Mouse (Mus musculus): ENCODE measurements around the gene Tcp11l2. TPM values are rescaled to one million over a fixed set of nuclear protein-coding genes. Genes with fewer than 3 reads are reported as not detected.

Gene Tcp11l2
- polyA plus RNA-seq, 1 experiment from 2014 or later: 23.2 TPM

GRCm38 (mm10) chr10:84542802-84543658 is 33.4 kb upstream of the Tcp11l2 start:
- Histone ChIP-seq H3K36me3 (no peaks in the 10 kb centered on the region), H3K4me2 (replicated peaks) (no peak overlapping the region), H3K9ac (no peak overlapping the region), H3K4me3 (no peak overlapping the region), H3K27ac (no peak overlapping the region), H3K4me1 (no peaks in the 10 kb centered on the region), H3K9me3 (no peaks in the 10 kb centered on the region), H3K27me3 (replicated peaks) (no peaks in the 10 kb centered on the region)
- no peak for ATAC-seq (ENCODE audit: low FRiP score, low read depth)
- 86% methylated on average over 11 of the region's 11 CpGs for WGBS

GRCm38 (mm10) chr10:84544841-84545610 is 31.4 kb upstream of the Tcp11l2 start:
- Histone ChIP-seq H3K36me3 (no peaks in the 10 kb centered on the region), H3K4me2 (replicated peaks) (no peak overlapping the region), H3K4me1 (no peaks in the 10 kb centered on the region), H3K9me3 (no peaks in the 10 kb centered on the region), H3K27me3 (replicated peaks) (no peaks in the 10 kb centered on the region), H3K9ac (no peak overlapping the region), H3K4me3 (no peak overlapping the region), H3K27ac (no peak overlapping the region)
- ATAC-seq (ENCODE audit: low FRiP score, low read depth): no peak
- 76% methylated on average over 7 of the region's 7 CpGs for WGBS

GRCm38 (mm10) chr10:84549146-84549919 is 27.1 kb upstream of the Tcp11l2 start:
- H3K4me2 ChIP-seq (replicated peaks): no peak overlapping the region
- ATAC-seq (ENCODE audit: low FRiP score, low read depth): no peak
- 0 out of 2 replicates have a peak, but pooled peaks cover 8% of the 10 kb centered on the region for H3K9me3 ChIP-seq
- no peaks in the 10 kb centered on the region for H3K36me3 ChIP-seq
- no peak overlapping the region for H3K4me3 ChIP-seq
- no peaks in the 10 kb centered on the region for H3K4me1 ChIP-seq
- H3K27me3 ChIP-seq (replicated peaks): no peaks in the 10 kb centered on the region
- no peak overlapping the region for H3K9ac ChIP-seq
- no peak overlapping the region for H3K27ac ChIP-seq
- 84% methylated on average over 17 of the region's 17 CpGs for WGBS

- Histone ChIP-seq H3K9me3 (0 out of 2 replicates have a peak, but pooled peaks cover 8% of the 10 kb centered on the region), H3K9ac (no peak overlapping the region), H3K4me2 (replicated peaks) (no peak overlapping the region), H3K27me3 (replicated peaks) (no peaks in the 10 kb centered on the region), H3K36me3 (no peaks in the 10 kb centered on the region), H3K4me1 (no peaks in the 10 kb centered on the region), H3K4me3 (no peak overlapping the region), H3K27ac (no peak overlapping the region)
- no peak for ATAC-seq (ENCODE audit: low FRiP score, low read depth)
- 89% methylated on average over 10 of the region's 10 CpGs for WGBS
These were observed 26.5 kb upstream of the Tcp11l2 start for GRCm38 (mm10) chr10:84549920-84550293.

GRCm38 (mm10) chr10:84551846-84552245 is 24.6 kb upstream of the Tcp11l2 start:
- H3K27me3 ChIP-seq (replicated peaks): no peaks in the 10 kb centered on the region
- no peak overlapping the region for H3K27ac ChIP-seq
- no peaks in the 10 kb centered on the region for H3K36me3 ChIP-seq
- H3K9ac ChIP-seq: no peak overlapping the region
- H3K4me1 ChIP-seq: no peaks in the 10 kb centered on the region
- H3K4me3 ChIP-seq: no peak overlapping the region
- no peak overlapping the region for H3K4me2 ChIP-seq (replicated peaks)
- H3K9me3 ChIP-seq: 0 out of 2 replicates have a peak, but pooled peaks cover 8% of the 10 kb centered on the region
- WGBS: 89% methylated on average over 3 of the region's 3 CpGs
- ATAC-seq (ENCODE audit: low FRiP score, low read depth): no peak

GRCm38 (mm10) chr10:84552477-84552876 is 23.9 kb upstream of the Tcp11l2 start:
- Histone ChIP-seq H3K27me3 (replicated peaks) (no peaks in the 10 kb centered on the region), H3K9ac (no peak overlapping the region), H3K4me1 (no peaks in the 10 kb centered on the region), H3K4me3 (no peak overlapping the region), H3K4me2 (replicated peaks) (no peak overlapping the region), H3K9me3 (0 out of 2 replicates have a peak, but pooled peaks cover 8% of the 10 kb centered on the region), H3K27ac (no peak overlapping the region), H3K36me3 (no peaks in the 10 kb centered on the region)
- no peak for ATAC-seq (ENCODE audit: low FRiP score, low read depth)
- WGBS: 94% methylated on average over 2 of the region's 2 CpGs

GRCm38 (mm10) chr10:84554291-84555009 is 22.0 kb upstream of the Tcp11l2 start:
- Histone ChIP-seq H3K36me3 (no peaks in the 10 kb centered on the region), H3K27ac (no peak overlapping the region), H3K4me2 (replicated peaks) (no peak overlapping the region), H3K9me3 (peaks cover 13% of the 10 kb centered on the region; the same call in 1 of the 2 replicates), H3K9ac (no peak overlapping the region), H3K4me1 (no peaks in the 10 kb centered on the region), H3K4me3 (no peak overlapping the region), H3K27me3 (replicated peaks) (no peaks in the 10 kb centered on the region)
- no peak for ATAC-seq (ENCODE audit: low FRiP score, low read depth)
- WGBS: 40% methylated on average over 6 of the region's 6 CpGs

GRCm38 (mm10) chr10:84556120-84556519 is 20.3 kb upstream of the Tcp11l2 start:
- no peaks in the 10 kb centered on the region for H3K4me1 ChIP-seq
- H3K9me3 ChIP-seq: peaks cover 10% of the 10 kb centered on the region; the same call in 1 of the 2 replicates
- H3K4me3 ChIP-seq: no peak overlapping the region
- H3K36me3 ChIP-seq: no peaks in the 10 kb centered on the region
- no peaks in the 10 kb centered on the region for H3K27me3 ChIP-seq (replicated peaks)
- WGBS: 79% methylated on average over 2 of the region's 2 CpGs
- no peak for ATAC-seq (ENCODE audit: low FRiP score, low read depth)
- no peak overlapping the region for H3K27ac ChIP-seq
- H3K4me2 ChIP-seq (replicated peaks): no peak overlapping the region
- H3K9ac ChIP-seq: no peak overlapping the region

- no peak for ATAC-seq (ENCODE audit: low FRiP score, low read depth)
- 88% methylated on average over 1 of the region's 1 CpGs for whole genome bisulfite sequencing
- no peak overlapping the region for H3K9ac ChIP-seq
These were observed 17.9 kb upstream of the Tcp11l2 start for GRCm38 (mm10) chr10:84558511-84558910.

GRCm38 (mm10) chr10:84559986-84560385 is 16.4 kb upstream of the Tcp11l2 start:
- Histone ChIP-seq H3K27ac (no peak overlapping the region), H3K27me3 (replicated peaks) (no peaks in the 10 kb centered on the region), H3K9ac (no peak overlapping the region), H3K9me3 (peaks cover 5% of the 10 kb centered on the region; the same call in 1 of the 2 replicates), H3K36me3 (no peaks in the 10 kb centered on the region), H3K4me3 (no peak overlapping the region), H3K4me2 (replicated peaks) (no peak overlapping the region), H3K4me1 (no peaks in the 10 kb centered on the region)
- ATAC-seq (ENCODE audit: low FRiP score, low read depth): no peak
- WGBS: 96% methylated on average over 4 of the region's 4 CpGs

More at GRCm38 (mm10) chr10:84558511-84558910, 17.9 kb upstream of the Tcp11l2 start:
- H3K4me1 ChIP-seq: no peaks in the 10 kb centered on the region
- no peaks in the 10 kb centered on the region for H3K27me3 ChIP-seq (replicated peaks)
- no peak overlapping the region for H3K27ac ChIP-seq
- H3K4me2 ChIP-seq (replicated peaks): no peak overlapping the region
- peaks cover 5% of the 10 kb centered on the region; the same call in 1 of the 2 replicates for H3K9me3 ChIP-seq
- no peaks in the 10 kb centered on the region for H3K36me3 ChIP-seq
- H3K4me3 ChIP-seq: no peak overlapping the region

- no peaks in the 10 kb centered on the region for H3K36me3 ChIP-seq
- H3K4me1 ChIP-seq: no peaks in the 10 kb centered on the region
- 72% methylated on average over 5 of the region's 5 CpGs for WGBS
- H3K27ac ChIP-seq: no peak overlapping the region
- no peak for ATAC-seq (ENCODE audit: low FRiP score, low read depth)
- no peak overlapping the region for H3K4me3 ChIP-seq
- H3K9ac ChIP-seq: no peak overlapping the region
- no peaks in the 10 kb centered on the region for H3K27me3 ChIP-seq (replicated peaks)
- H3K4me2 ChIP-seq (replicated peaks): no peak overlapping the region
- H3K9me3 ChIP-seq: peaks cover 5% of the 10 kb centered on the region; the same call in 1 of the 2 replicates
These were observed 14.3 kb upstream of the Tcp11l2 start for GRCm38 (mm10) chr10:84562121-84562520.
